Mouse (Mus musculus) hindbrain, embryonic 15.5 days (tissue): ENCODE data around the gene Nap1l1. TPM values are rescaled to one million over a fixed set of nuclear protein-coding genes. Genes with fewer than 3 reads are reported as not detected.

ENCODE experiments used
- ATAC-seq: fragments of 200-750 bp; cut with Nextera tagmentation; 2 replicates; pipeline ENCODE4 v1.8.0; 2017; ENCODE audit warnings: low read depth, moderate number of reproducible peaks, moderate TSS enrichment; ENCODE audit not compliant: low FRiP score
- H3K27ac ChIP-seq: fragments of 300-500 bp; sonication (generic); replicated peaks from 2 replicates; pipeline ENCODE4 v1.5.1; 2015; ENCODE audit warnings: mild to moderate bottlenecking, inconsistent platforms
- H3K27me3 ChIP-seq: fragments of 300-500 bp; sonication (generic); 2 replicates; pipeline ENCODE4 v1.6.1; 2015; ENCODE audit warnings: control low read depth, inconsistent platforms
- H3K36me3 ChIP-seq: fragments of 300-500 bp; sonication (generic); 2 replicates; pipeline ENCODE4 v1.6.1; 2015; ENCODE audit warnings: control low read depth, inconsistent platforms
- H3K4me1 ChIP-seq: fragments of 300-500 bp; sonication (generic); replicated peaks from 2 replicates; pipeline ENCODE4 v1.6.1; 2015; ENCODE audit warnings: control low read depth, inconsistent platforms
- H3K4me2 ChIP-seq: fragments of 300-500 bp; sonication (generic); 2 replicates; pipeline ENCODE4 v1.6.1; 2015; ENCODE audit warnings: moderate library complexity, mild to moderate bottlenecking, inconsistent platforms
- H3K4me3 ChIP-seq: fragments of 300-500 bp; sonication (generic); 2 replicates; pipeline ENCODE4 v1.5.1; 2015; ENCODE audit warnings: mild to moderate bottlenecking, inconsistent platforms
- H3K9ac ChIP-seq: fragments of 300-500 bp; sonication (generic); 2 replicates; pipeline ENCODE4 v1.6.1; 2015; ENCODE audit warnings: inconsistent platforms
- H3K9me3 ChIP-seq: fragments of 300-500 bp; sonication (generic); 2 replicates; pipeline ENCODE4 v1.6.1; 2016; ENCODE audit warnings: control low read depth, inconsistent platforms
- WGBS: fragments of 180-500 bp; shearing (Covaris S2); methylation state at CpG from one replicate; pipeline ENCODE4 v1.1.7; 2015; 5-methylcytosine and 5-hydroxymethylcytosine counted together
- polyA plus RNA-seq: library from polyadenylated mRNA; unstranded; fragments of >200 nt; fragmentation: Nextera tagmentation; extraction: Ambion mirVana; gene quantifications from 2 replicates; pipeline ENCODE4 v1.2.1, GENCODE M21; 2015

Gene Nap1l1
- polyA plus RNA-seq, 1 experiment from 2014 or later = 164 TPM

DNA sequence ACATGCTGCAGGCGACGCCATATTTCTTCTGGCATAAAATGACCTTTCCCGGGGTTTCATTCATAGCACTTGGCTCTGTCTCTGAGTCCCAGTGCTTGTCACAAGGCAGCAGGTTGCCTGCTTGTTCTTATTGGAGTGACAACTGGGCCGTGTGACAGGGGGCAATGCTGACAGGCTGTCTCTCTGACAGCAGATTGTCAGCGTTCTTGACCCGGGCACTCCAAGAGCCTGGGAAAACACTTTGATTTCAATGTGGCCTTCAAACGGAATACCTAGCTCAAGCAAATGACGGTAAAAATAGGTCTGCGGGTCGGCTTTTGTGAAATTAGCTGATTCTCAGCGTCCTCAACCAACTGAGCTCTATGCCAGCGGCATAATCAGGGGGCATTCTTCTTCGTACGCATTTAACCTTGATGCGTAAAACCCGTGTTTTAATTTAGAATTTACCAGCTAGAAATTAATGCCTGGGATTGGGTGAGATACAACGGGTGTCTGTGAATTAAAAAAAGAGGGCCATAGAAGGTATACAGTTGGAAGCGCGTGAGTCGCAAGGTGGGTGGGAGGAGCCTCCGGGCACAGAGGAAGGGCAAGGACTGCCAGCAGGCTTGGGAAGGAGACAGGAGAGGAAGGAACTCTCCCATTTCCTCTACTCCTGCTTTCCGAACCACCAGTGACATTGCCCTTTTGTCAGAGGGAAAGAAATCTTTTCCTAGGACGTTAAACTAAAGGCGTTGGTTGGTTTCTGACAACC, 46.8 kb downstream of the Nap1l1 start:
- Histone ChIP-seq H3K27me3 (no peaks in the 10 kb centered on the region), H3K9ac (no peak overlapping the region), H3K27ac (peak overlapping the region; percentile 67), H3K4me1 (peaks cover 21% of the 10 kb centered on the region), H3K4me3 (peak overlapping the region; percentile 15), H3K36me3 (no peaks in the 10 kb centered on the region), H3K4me2 (peak overlapping the region; percentile 44), H3K9me3 (no peaks in the 10 kb centered on the region)
- WGBS = 36% methylated on average over 24 of the region's 24 CpGs
- peak; percentile 62; the same call in 1 of the 2 replicates for ATAC-seq

DNA sequence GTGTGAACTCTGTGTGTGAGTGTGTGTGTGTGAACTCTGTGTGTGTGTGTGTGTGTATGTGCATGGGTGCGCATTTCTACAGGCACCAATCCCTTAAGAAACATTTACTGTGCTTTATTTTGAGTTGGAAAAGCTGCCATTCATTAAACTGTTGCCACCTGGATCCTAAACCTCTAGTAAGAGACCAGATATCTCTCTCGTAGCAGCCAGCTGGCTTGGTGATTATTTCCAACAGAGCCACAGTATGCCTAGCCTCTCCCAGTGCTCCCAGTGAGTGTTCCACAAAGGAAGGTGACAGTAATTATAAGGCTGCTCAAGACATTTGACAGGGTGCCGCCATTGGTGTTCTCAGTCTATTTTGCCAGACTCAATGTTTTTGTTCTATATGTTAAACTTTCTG, 47.6 kb downstream of the Nap1l1 start:
- no peaks in the 10 kb centered on the region for H3K9me3 ChIP-seq
- H3K27me3 ChIP-seq = no peaks in the 10 kb centered on the region
- H3K4me3 ChIP-seq = no peak overlapping the region
- no peak overlapping the region for H3K4me2 ChIP-seq
- H3K36me3 ChIP-seq = no peaks in the 10 kb centered on the region
- 57% methylated on average over 3 of the region's 3 CpGs for WGBS
- no peak for ATAC-seq
- no peak overlapping the region for H3K9ac ChIP-seq
- H3K4me1 ChIP-seq = peaks cover 21% of the 10 kb centered on the region
- H3K27ac ChIP-seq = peak overlapping the region; percentile 67; the same call in 1 of the 2 replicates

- Histone ChIP-seq H3K4me3 (no peak overlapping the region), H3K4me1 (peaks cover 21% of the 10 kb centered on the region), H3K4me2 (no peak overlapping the region), H3K9ac (no peak overlapping the region), H3K9me3 (no peaks in the 10 kb centered on the region), H3K27ac (no peak overlapping the region), H3K27me3 (no peaks in the 10 kb centered on the region), H3K36me3 (no peaks in the 10 kb centered on the region)
- ATAC-seq = no peak
- WGBS = 60% methylated on average over 4 of the region's 4 CpGs
Measured at GRCm38 (mm10) chr10:111521636-111522035, 48.6 kb downstream of the Nap1l1 start.

GRCm38 (mm10) chr10:111522230-111522629, 49.2 kb downstream of the Nap1l1 start:
- peaks cover 21% of the 10 kb centered on the region for H3K4me1 ChIP-seq
- H3K27ac ChIP-seq = no peak overlapping the region
- H3K36me3 ChIP-seq = no peaks in the 10 kb centered on the region
- H3K27me3 ChIP-seq = no peaks in the 10 kb centered on the region
- 72% methylated on average over 4 of the region's 4 CpGs for WGBS
- no peak overlapping the region for H3K4me2 ChIP-seq
- H3K9ac ChIP-seq = no peak overlapping the region
- H3K9me3 ChIP-seq = no peaks in the 10 kb centered on the region
- no peak overlapping the region for H3K4me3 ChIP-seq
- ATAC-seq = no peak

DNA sequence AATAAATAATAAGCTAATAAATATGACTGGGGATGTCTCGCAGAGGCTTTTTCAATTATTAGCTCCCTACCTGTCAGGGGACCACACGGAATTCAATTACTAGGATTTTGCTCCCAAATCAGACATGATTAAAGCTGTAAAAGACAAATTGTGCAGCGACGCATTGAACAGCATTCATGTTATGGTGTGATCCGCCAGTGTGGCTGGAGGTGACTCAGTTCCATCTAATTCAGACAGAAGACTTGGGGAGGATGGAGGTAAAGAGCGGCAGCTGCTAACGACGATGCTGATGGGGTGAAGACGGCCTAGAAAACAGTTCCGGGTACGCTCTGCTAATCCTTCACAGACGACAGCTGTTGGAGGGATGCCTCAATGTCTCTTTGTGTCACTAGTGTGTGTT, 50.9 kb downstream of the Nap1l1 start:
- Histone ChIP-seq H3K4me2 (no peak overlapping the region), H3K9ac (no peak overlapping the region), H3K27ac (no peak overlapping the region), H3K4me1 (peaks cover 21% of the 10 kb centered on the region), H3K4me3 (no peak overlapping the region), H3K36me3 (no peaks in the 10 kb centered on the region), H3K9me3 (no peaks in the 10 kb centered on the region), H3K27me3 (no peaks in the 10 kb centered on the region)
- WGBS = 28% methylated on average over 12 of the region's 12 CpGs
- no peak for ATAC-seq

DNA sequence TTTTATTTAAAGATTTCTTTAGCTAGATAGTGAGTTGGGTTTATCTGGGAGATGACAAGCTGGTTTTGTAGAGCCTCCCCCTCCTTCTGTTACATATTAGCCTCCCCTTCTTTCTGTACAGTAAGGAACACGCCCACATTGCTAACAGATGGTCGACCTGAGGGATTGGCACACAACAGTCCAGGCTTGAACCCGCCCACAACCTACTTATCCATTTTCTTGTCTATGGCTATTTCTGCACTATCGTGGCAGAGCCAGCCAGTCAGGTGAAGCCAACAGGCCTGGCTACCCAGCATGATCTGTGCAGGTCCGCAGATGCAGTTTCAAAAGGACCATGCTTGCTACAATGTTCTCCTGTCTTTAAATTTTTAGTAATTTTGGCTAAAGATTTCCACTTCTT, 54.0 kb downstream of the Nap1l1 start:
- Histone ChIP-seq H3K4me3 (no peak overlapping the region), H3K9me3 (no peaks in the 10 kb centered on the region), H3K36me3 (no peaks in the 10 kb centered on the region), H3K4me1 (0 out of 2 replicates have a peak, but pooled peaks cover 7% of the 10 kb centered on the region), H3K27ac (no peak overlapping the region), H3K9ac (no peak overlapping the region), H3K27me3 (no peaks in the 10 kb centered on the region), H3K4me2 (no peak overlapping the region)
- WGBS = 67% methylated on average over 5 of the region's 5 CpGs
- ATAC-seq = no peak

GRCm38 (mm10) chr10:111527613-111528012, 54.6 kb downstream of the Nap1l1 start:
- Histone ChIP-seq H3K4me3 (no peak overlapping the region), H3K9ac (no peak overlapping the region), H3K36me3 (no peaks in the 10 kb centered on the region), H3K9me3 (no peaks in the 10 kb centered on the region), H3K27ac (no peak overlapping the region), H3K4me2 (no peak overlapping the region), H3K27me3 (no peaks in the 10 kb centered on the region), H3K4me1 (0 out of 2 replicates have a peak, but pooled peaks cover 7% of the 10 kb centered on the region)
- 92% methylated on average over 7 of the region's 7 CpGs for WGBS
- ATAC-seq = no peak

GRCm38 (mm10) chr10:111528283-111528682, 55.3 kb downstream of the Nap1l1 start:
- WGBS = 86% methylated on average over 4 of the region's 4 CpGs
- no peak overlapping the region for H3K4me3 ChIP-seq
- ATAC-seq = no peak
- H3K36me3 ChIP-seq = no peaks in the 10 kb centered on the region
- H3K27ac ChIP-seq = no peak overlapping the region
- H3K9me3 ChIP-seq = no peaks in the 10 kb centered on the region
- H3K4me2 ChIP-seq = no peak overlapping the region
- H3K27me3 ChIP-seq = no peaks in the 10 kb centered on the region
- 0 out of 2 replicates have a peak, but pooled peaks cover 7% of the 10 kb centered on the region for H3K4me1 ChIP-seq
- H3K9ac ChIP-seq = no peak overlapping the region

DNA sequence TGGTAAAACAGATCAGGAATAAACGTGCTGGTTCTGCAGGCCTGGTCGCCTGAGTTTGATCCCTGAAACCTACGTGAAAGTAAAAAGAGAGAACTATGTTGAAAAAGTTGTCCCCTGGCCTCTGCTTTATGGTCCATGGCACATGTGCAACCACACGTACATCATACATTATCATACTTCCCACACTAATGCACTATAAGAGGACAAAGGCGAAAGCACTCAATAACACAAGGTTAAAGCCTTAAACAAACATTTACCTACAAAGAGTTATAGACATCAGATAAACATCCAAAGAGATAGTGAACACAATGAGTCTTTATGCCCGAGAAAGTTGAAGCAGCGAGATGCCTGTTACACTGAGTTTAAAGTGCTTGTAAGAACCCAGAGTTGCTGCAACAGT, 57.4 kb downstream of the Nap1l1 start:
- 92% methylated on average over 7 of the region's 7 CpGs for WGBS
- Histone ChIP-seq H3K4me1 (no peaks in the 10 kb centered on the region), H3K4me3 (no peak overlapping the region), H3K9ac (no peak overlapping the region), H3K9me3 (no peaks in the 10 kb centered on the region), H3K27ac (no peak overlapping the region), H3K27me3 (no peaks in the 10 kb centered on the region), H3K36me3 (no peaks in the 10 kb centered on the region), H3K4me2 (no peak overlapping the region)
- ATAC-seq = no peak

GRCm38 (mm10) chr10:111534691-111535090, 61.7 kb downstream of the Nap1l1 start:
- Histone ChIP-seq H3K9ac (no peak overlapping the region), H3K4me2 (no peak overlapping the region), H3K27me3 (no peaks in the 10 kb centered on the region)

DNA sequence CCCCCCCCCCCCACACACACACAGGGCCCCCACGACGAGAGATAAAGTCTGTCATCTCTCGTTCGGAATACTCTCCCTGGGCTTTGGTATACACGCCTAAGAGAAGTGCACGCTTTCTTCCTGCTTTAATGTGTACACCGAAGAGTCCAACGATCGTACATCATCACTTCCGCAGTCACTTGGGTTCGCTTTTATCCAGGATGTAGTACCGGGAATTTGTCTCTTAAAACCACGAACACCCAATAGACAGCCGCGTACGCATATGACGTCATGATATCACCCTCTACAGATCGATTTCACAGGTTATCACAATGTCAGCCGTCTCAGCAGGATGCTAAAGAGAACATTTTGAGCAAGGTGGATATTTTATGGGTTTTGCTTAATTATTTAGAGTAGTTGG, 64.4 kb downstream of the Nap1l1 start:
- Histone ChIP-seq H3K4me1 (peaks cover 9% of the 10 kb centered on the region), H3K36me3 (no peaks in the 10 kb centered on the region), H3K4me3 (no peak overlapping the region), H3K4me2 (no peak overlapping the region), H3K27me3 (no peaks in the 10 kb centered on the region), H3K27ac (no peak overlapping the region), H3K9ac (no peak overlapping the region), H3K9me3 (no peaks in the 10 kb centered on the region)
- ATAC-seq = peak; percentile 11; the same call in 1 of the 2 replicates
- WGBS = 85% methylated on average over 19 of the region's 19 CpGs

More at GRCm38 (mm10) chr10:111534691-111535090, 61.7 kb downstream of the Nap1l1 start:
- no peak overlapping the region for H3K27ac ChIP-seq
- no peaks in the 10 kb centered on the region for H3K9me3 ChIP-seq
- H3K36me3 ChIP-seq = no peaks in the 10 kb centered on the region
- no peak overlapping the region for H3K4me3 ChIP-seq
- no peak for ATAC-seq
- peaks cover 6% of the 10 kb centered on the region for H3K4me1 ChIP-seq
- 73% methylated on average over 8 of the region's 8 CpGs for WGBS

- no peak overlapping the region for H3K4me3 ChIP-seq
- H3K4me2 ChIP-seq = no peak overlapping the region
- H3K9ac ChIP-seq = no peak overlapping the region
- no peaks in the 10 kb centered on the region for H3K9me3 ChIP-seq
- no peaks in the 10 kb centered on the region for H3K36me3 ChIP-seq
- 50% methylated on average over 9 of the region's 9 CpGs for WGBS
- H3K27me3 ChIP-seq = no peaks in the 10 kb centered on the region
- ATAC-seq = peak; percentile 44; the same call in 1 of the 2 replicates
- peak overlapping the region; percentile 50 for H3K27ac ChIP-seq
- H3K4me1 ChIP-seq = peaks cover 13% of the 10 kb centered on the region
Measured at GRCm38 (mm10) chr10:111539724-111540324, 66.8 kb downstream of the Nap1l1 start.
